Mouse (Mus musculus) heart, embryonic 15.5 days (tissue): ENCODE data around the gene Eno3. TPM values are rescaled to one million over a fixed set of nuclear protein-coding genes. Genes with fewer than 3 reads are reported as not detected.
A peak's percentile ranks its signal among the peaks of the same experiment; 100 is the strongest.

Experiments
- ATAC-seq: fragments of 200-750 bp; cut with Nextera tagmentation; replicated peaks from 2 replicates; pipeline ENCODE4 v1.8.0; 2017; ENCODE audit warnings: low read depth, moderate TSS enrichment; ENCODE audit not compliant: insufficient number of reproducible peaks, insufficient read depth, low FRiP score
- H3K27ac ChIP-seq: fragments of 300-500 bp; sonication (generic); 2 replicates; pipeline ENCODE4 v1.5.1; 2015; ENCODE audit warnings: mild to moderate bottlenecking, inconsistent platforms
- H3K27me3 ChIP-seq: fragments of 300-500 bp; sonication (generic); 2 replicates; pipeline ENCODE4 v1.6.1; 2015; ENCODE audit warnings: inconsistent platforms
- H3K36me3 ChIP-seq: fragments of 300-500 bp; sonication (generic); 2 replicates; pipeline ENCODE4 v1.6.1; 2015; ENCODE audit warnings: mild to moderate bottlenecking, inconsistent platforms
- H3K4me1 ChIP-seq: fragments of 300-500 bp; sonication (generic); replicated peaks from 2 replicates; pipeline ENCODE4 v1.6.1; 2015; ENCODE audit warnings: inconsistent platforms
- H3K4me2 ChIP-seq: fragments of 300-500 bp; sonication (generic); 2 replicates; pipeline ENCODE4 v1.6.1; 2015; ENCODE audit warnings: inconsistent platforms, mild to moderate bottlenecking, moderate library complexity
- H3K4me3 ChIP-seq: fragments of 300-500 bp; sonication (generic); 2 replicates; pipeline ENCODE4 v1.5.1; 2015; ENCODE audit warnings: mild to moderate bottlenecking, inconsistent platforms
- H3K9ac ChIP-seq: fragments of 300-500 bp; sonication (generic); 2 replicates; pipeline ENCODE4 v1.6.1; 2015; ENCODE audit warnings: mild to moderate bottlenecking, inconsistent platforms
- H3K9me3 ChIP-seq: fragments of 300-500 bp; sonication (generic); replicated peaks from 2 replicates; pipeline ENCODE4 v1.6.1; 2016; ENCODE audit warnings: inconsistent platforms
- WGBS: fragments of 180-500 bp; shearing (Covaris S2); methylation state at CpG from one replicate; pipeline ENCODE4 v1.1.7; 2015; ENCODE audit warnings: mixed read lengths; 5-methylcytosine and 5-hydroxymethylcytosine counted together
- polyA plus RNA-seq: library from polyadenylated mRNA; unstranded; fragments of >200 nt; fragmentation: Nextera tagmentation; extraction: Ambion mirVana; gene quantifications from 2 replicates; pipeline ENCODE4 v1.2.1, GENCODE M21; 2015

Gene Eno3
- polyA plus RNA-seq, 1 experiment from 2014 or later, result 492 TPM

DNA sequence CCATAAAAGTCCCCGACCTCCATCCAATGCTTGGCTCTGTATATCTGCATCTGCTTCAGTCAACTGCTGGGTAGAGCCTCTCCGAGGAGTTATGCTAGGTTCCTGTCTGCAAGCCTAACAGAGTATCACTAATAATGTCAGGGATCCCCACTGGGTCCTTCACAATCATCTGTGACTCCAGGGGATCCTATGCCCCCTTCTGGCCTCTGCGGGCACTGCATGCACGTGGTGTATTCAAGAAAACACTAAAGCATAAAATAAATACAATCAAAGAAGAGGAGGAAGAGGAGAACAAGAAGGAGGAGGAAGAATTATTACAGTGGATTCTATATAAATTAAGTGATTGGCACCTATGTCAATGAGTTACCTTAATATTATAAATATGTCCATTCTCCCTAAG, 31.5 kb upstream of the Eno3 start:
- 53% methylated on average over 4 of the region's 4 CpGs for WGBS
- H3K4me2 ChIP-seq, result no peak overlapping the region

GRCm38 (mm10) chr11:70626877-70627276, 30.1 kb upstream of the Eno3 start:
- no peak overlapping the region for H3K27ac ChIP-seq
- no peak overlapping the region for H3K4me3 ChIP-seq
- H3K4me1 ChIP-seq, result peaks cover 3% of the 10 kb centered on the region; the same call in 1 of the 2 replicates
- H3K27me3 ChIP-seq, result no peaks in the 10 kb centered on the region
- H3K36me3 ChIP-seq, result no peaks in the 10 kb centered on the region
- H3K9me3 ChIP-seq, result no peaks in the 10 kb centered on the region
- WGBS, result 70% methylated on average over 4 of the region's 4 CpGs
- ATAC-seq, result no peak
- no peak overlapping the region for H3K9ac ChIP-seq
- no peak overlapping the region for H3K4me2 ChIP-seq

More for the DNA sequence above, 31.5 kb upstream of the Eno3 start:
- Histone ChIP-seq H3K4me1 (peaks cover 5% of the 10 kb centered on the region; the same call in 1 of the 2 replicates), H3K9me3 (no peaks in the 10 kb centered on the region), H3K27me3 (no peaks in the 10 kb centered on the region), H3K4me3 (no peak overlapping the region), H3K27ac (no peak overlapping the region), H3K9ac (no peak overlapping the region), H3K36me3 (no peaks in the 10 kb centered on the region)
- ATAC-seq, result no peak

DNA sequence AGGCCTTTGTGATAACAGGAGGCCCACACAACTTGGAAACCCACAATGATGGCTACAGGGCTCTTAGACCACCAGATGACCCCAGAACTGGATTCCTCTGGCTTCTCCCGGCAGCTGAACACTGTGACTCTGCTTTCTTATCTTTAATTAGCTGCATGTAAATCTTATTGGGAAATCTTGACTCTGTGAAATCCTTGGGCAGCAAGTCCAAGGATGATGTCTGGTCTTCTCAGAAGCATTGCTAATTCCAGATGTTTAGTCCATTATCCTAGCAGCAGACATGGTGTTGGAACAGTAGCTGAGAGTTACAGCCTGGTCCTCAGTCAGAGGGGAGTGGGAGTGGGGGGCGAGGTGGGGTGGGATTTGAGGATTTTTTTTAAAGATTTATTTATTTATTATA, 28.6 kb upstream of the Eno3 start:
- no peak overlapping the region for H3K27ac ChIP-seq
- H3K27me3 ChIP-seq, result no peaks in the 10 kb centered on the region
- no peak overlapping the region for H3K9ac ChIP-seq
- H3K4me2 ChIP-seq, result no peak overlapping the region
- no peaks in the 10 kb centered on the region for H3K9me3 ChIP-seq
- no peaks in the 10 kb centered on the region for H3K4me1 ChIP-seq
- 55% methylated on average over 2 of the region's 2 CpGs for WGBS
- no peaks in the 10 kb centered on the region for H3K36me3 ChIP-seq
- H3K4me3 ChIP-seq, result no peak overlapping the region
- ATAC-seq, result no peak

- Histone ChIP-seq H3K27ac (no peak overlapping the region), H3K4me2 (no peak overlapping the region), H3K9ac (no peak overlapping the region), H3K36me3 (no peaks in the 10 kb centered on the region), H3K9me3 (no peaks in the 10 kb centered on the region), H3K4me3 (no peak overlapping the region), H3K27me3 (no peaks in the 10 kb centered on the region), H3K4me1 (no peaks in the 10 kb centered on the region)
- ATAC-seq, result no peak
- 49% methylated on average over 5 of the region's 5 CpGs for WGBS
Observed at GRCm38 (mm10) chr11:70629557-70629956, 27.4 kb upstream of the Eno3 start.

DNA sequence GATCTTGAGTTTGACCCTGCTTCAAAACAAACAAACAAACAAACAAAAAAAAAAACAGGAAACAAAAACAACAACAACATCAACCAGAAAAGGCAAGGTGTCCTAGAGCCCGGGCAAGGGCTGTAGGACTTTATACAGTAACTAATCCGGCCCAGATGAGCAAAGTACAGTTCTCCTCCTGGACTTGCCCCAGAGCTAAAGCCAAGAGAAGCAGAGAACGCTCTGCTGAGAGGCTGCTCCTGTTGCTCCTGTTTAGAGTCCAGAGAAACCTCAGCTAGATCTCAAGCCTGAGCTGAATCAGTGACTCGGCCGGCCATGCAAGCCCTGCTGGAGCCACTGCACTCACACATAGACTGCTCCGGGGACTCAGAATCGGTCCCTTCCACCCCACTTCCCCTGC, 26.9 kb upstream of the Eno3 start:
- no peaks in the 10 kb centered on the region for H3K4me1 ChIP-seq
- H3K9me3 ChIP-seq, result no peaks in the 10 kb centered on the region
- no peak overlapping the region for H3K4me2 ChIP-seq
- no peak overlapping the region; the same call in 1 of the 2 replicates for H3K9ac ChIP-seq
- no peaks in the 10 kb centered on the region for H3K36me3 ChIP-seq
- H3K27ac ChIP-seq, result no peak overlapping the region
- 76% methylated on average over 7 of the region's 7 CpGs for WGBS
- H3K27me3 ChIP-seq, result no peaks in the 10 kb centered on the region
- no peak for ATAC-seq
- no peak overlapping the region for H3K4me3 ChIP-seq

- no peak overlapping the region for H3K27ac ChIP-seq
- H3K4me1 ChIP-seq, result peaks cover 9% of the 10 kb centered on the region
- no peak overlapping the region for H3K9ac ChIP-seq
- H3K4me3 ChIP-seq, result no peak overlapping the region
- no peaks in the 10 kb centered on the region for H3K27me3 ChIP-seq
- H3K36me3 ChIP-seq, result no peaks in the 10 kb centered on the region
- no peaks in the 10 kb centered on the region for H3K9me3 ChIP-seq
- H3K4me2 ChIP-seq, result no peak overlapping the region
- ATAC-seq, result no peak
- WGBS, result 81% methylated on average over 4 of the region's 4 CpGs
Observed at GRCm38 (mm10) chr11:70635601-70636000, 21.4 kb upstream of the Eno3 start.

DNA sequence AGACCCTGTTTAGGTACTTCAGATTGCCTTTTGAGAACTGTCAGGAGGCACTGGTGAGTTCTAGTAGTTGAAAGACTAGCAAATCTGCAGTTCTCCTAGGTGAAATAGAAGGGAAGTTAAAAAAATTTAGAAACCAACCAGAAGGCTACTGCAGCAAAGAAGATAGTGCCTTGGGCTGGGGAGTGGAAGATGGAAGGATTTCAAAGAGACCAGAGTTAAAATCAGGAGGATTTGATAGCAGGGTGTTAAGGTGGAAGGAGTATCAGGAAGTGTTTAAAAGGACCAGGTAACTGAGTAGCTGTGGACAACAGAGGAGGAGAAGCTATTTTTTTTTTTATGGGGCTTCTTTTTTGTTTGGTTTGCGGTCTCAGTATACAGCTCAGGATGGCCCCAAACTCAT, 19.2 kb upstream of the Eno3 start:
- 96% methylated on average over 1 of the region's 1 CpGs for WGBS

DNA sequence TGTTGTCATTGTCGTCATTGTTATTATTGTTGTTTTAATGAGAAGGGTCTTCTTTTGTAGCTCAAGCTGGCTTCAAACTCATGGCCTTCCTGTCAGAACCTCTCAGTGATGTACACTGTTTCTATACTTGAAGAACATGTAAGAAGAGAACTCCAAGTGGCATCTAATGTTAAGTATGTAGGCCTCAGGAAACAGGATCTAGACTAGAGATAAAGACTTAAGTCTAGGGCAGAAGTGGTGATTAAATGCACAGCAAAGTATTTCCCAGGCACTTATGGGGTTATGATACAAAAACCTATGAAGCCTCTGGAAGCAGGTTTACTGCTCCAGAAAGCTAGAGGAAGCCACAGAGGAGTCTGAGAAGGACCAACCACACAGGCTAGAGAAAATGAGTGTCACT, 18.7 kb upstream of the Eno3 start:
- Histone ChIP-seq H3K4me3 (no peak overlapping the region), H3K9ac (no peak overlapping the region), H3K36me3 (no peaks in the 10 kb centered on the region), H3K27me3 (no peaks in the 10 kb centered on the region), H3K4me1 (peaks cover 9% of the 10 kb centered on the region), H3K4me2 (no peak overlapping the region), H3K27ac (peak overlapping the region; percentile 46; the same call in 1 of the 2 replicates), H3K9me3 (no peaks in the 10 kb centered on the region)
- ATAC-seq, result no peak
- WGBS, result 54% methylated on average over 1 of the region's 1 CpGs

More for the DNA sequence above, 19.2 kb upstream of the Eno3 start:
- ATAC-seq, result no peak
- Histone ChIP-seq H3K4me2 (no peak overlapping the region), H3K9me3 (no peaks in the 10 kb centered on the region), H3K27ac (0 out of 2 replicates have a peak overlapping the region, but pooled peaks have one; percentile 46), H3K27me3 (no peaks in the 10 kb centered on the region), H3K4me3 (no peak overlapping the region), H3K36me3 (no peaks in the 10 kb centered on the region), H3K4me1 (peaks cover 9% of the 10 kb centered on the region), H3K9ac (no peak overlapping the region)

DNA sequence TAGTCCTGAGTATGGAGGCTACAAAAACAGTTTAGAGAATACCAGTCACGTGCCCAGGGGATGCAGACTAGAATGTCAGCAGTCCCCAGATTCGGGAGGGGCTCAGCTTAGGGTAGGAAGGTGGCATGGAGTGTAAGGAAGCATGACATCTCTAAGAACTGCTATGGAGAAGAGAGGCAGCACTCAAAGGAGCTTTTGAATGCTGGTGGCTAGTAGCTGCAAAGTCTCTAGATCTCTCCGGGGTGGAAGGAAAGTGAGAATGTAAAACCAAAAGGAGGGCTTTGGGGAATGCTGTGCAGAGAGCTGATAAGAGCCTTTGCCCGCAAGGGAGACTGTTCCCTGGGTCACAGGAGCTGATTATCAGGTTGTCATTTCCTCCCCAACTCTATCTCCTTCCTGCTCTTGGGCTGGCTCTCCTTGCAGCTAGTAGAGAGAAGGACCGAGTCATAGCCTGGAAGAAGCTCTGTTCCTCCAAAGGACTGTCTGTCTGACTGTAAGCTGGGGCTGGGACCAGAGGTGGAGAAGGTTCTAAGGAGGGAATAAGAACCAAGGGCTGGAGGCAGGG, 18.2 kb upstream of the Eno3 start, which contains the start of gene Gp1ba:
Gp1ba (plus strand) TSS at position 409 of the 565 bp plus-strand sequence.
- H3K9ac ChIP-seq, result no peak within 1 kb of the TSS
- H3K27ac ChIP-seq, result peak within 1 kb of the TSS; percentile 46; the same call in 1 of the 2 replicates
- ATAC-seq, result no peak
- no peak within 1 kb of the TSS for H3K4me3 ChIP-seq
- peaks cover 9% of the 10 kb centered on the region for H3K4me1 ChIP-seq
- H3K4me2 ChIP-seq, result peak within 1 kb of the TSS; percentile 1; the same call in 1 of the 2 replicates
- H3K9me3 ChIP-seq, result no peaks in the 10 kb centered on the region
- H3K27me3 ChIP-seq, result no peaks in the 10 kb centered on the region
- WGBS, result 9% methylated on average over 5 of the region's 5 CpGs
- H3K36me3 ChIP-seq, result no peaks in the 10 kb centered on the region

GRCm38 (mm10) chr11:70639976-70640375, 17.0 kb upstream of the Eno3 start:
- 0 out of 2 replicates have a peak, but pooled peaks have one; percentile 15 for ATAC-seq
- Histone ChIP-seq H3K4me3 (no peak overlapping the region), H3K9ac (no peak overlapping the region), H3K27ac (no peak overlapping the region), H3K27me3 (no peaks in the 10 kb centered on the region), H3K36me3 (peaks cover 11% of the 10 kb centered on the region; the same call in 1 of the 2 replicates), H3K9me3 (no peaks in the 10 kb centered on the region), H3K4me2 (no peak overlapping the region), H3K4me1 (peaks cover 11% of the 10 kb centered on the region)
- 76% methylated on average over 8 of the region's 8 CpGs for WGBS

GRCm38 (mm10) chr11:70641241-70641640, 15.8 kb upstream of the Eno3 start:
- H3K4me3 ChIP-seq, result no peak overlapping the region
- no peaks in the 10 kb centered on the region for H3K9me3 ChIP-seq
- no peaks in the 10 kb centered on the region for H3K27me3 ChIP-seq
- H3K36me3 ChIP-seq, result peaks cover 13% of the 10 kb centered on the region; the same call in 1 of the 2 replicates
- H3K27ac ChIP-seq, result no peak overlapping the region
- no peak for ATAC-seq
- peaks cover 24% of the 10 kb centered on the region for H3K4me1 ChIP-seq
- no peak overlapping the region for H3K4me2 ChIP-seq
- WGBS, result 83% methylated on average over 7 of the region's 7 CpGs
- no peak overlapping the region for H3K9ac ChIP-seq

DNA sequence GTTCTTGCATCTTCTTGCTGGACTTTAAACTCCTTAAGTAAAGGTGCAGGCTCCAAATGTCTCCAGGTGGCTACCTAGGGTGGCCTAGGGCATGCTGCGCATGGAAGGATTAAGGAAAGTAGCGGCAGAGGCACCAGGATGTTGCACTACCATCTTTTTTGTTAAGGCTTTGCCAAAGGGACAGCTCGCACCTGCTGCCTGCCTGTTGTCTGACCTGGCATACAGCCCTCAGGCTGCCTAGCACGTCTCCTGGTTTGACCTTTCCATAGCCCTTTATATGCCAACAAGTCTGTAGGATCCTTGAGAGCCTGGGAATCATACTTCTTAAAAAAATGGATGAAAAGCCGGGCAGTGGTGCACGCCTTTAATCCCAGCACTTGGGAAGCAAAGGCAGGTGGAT, 14.0 kb upstream of the Eno3 start:
- WGBS, result 89% methylated on average over 6 of the region's 6 CpGs
- Histone ChIP-seq H3K27ac (no peak overlapping the region), H3K36me3 (peaks cover 13% of the 10 kb centered on the region; the same call in 1 of the 2 replicates), H3K4me2 (no peak overlapping the region), H3K27me3 (no peaks in the 10 kb centered on the region), H3K9ac (no peak overlapping the region), H3K4me3 (no peak overlapping the region), H3K4me1 (peaks cover 27% of the 10 kb centered on the region), H3K9me3 (no peaks in the 10 kb centered on the region)
- no peak for ATAC-seq
